Mouse (Mus musculus) midbrain, embryonic 14.5 days (tissue): ENCODE measurements around the gene Pi4kb. TPM values are rescaled to one million over a fixed set of nuclear protein-coding genes. Genes with fewer than 3 reads are reported as not detected.

ENCODE experiments used
- ATAC-seq: fragments of 200-750 bp; cut with Nextera tagmentation; 2 replicates; pipeline ENCODE4 v1.8.0; 2017; ENCODE audit warnings: moderate number of reproducible peaks, moderate library complexity; ENCODE audit not compliant: low FRiP score, low TSS enrichment
- DNase-seq: peaks from one replicate; pipeline ENCODE4 v3.0.0-alpha.2; 2015
- H3K27ac ChIP-seq: fragments of 300-500 bp; sonication (generic); replicated peaks from 2 replicates; pipeline ENCODE4 v1.5.1; 2014; ENCODE audit warnings: mild to moderate bottlenecking, low read depth, low read length, moderate library complexity
- H3K27me3 ChIP-seq: fragments of 300-500 bp; sonication (generic); 2 replicates; pipeline ENCODE4 v1.6.1; 2014; ENCODE audit warnings: low read length, control low read depth, mixed read lengths; ENCODE audit not compliant: control insufficient read depth, insufficient read depth
- H3K36me3 ChIP-seq: fragments of 300-500 bp; sonication (generic); 2 replicates; pipeline ENCODE4 v1.6.1; 2014; ENCODE audit warnings: low read length, control low read depth; ENCODE audit not compliant: control insufficient read depth, insufficient read depth
- H3K4me1 ChIP-seq: fragments of 300-500 bp; sonication (generic); 2 replicates; pipeline ENCODE4 v1.6.1; 2014; ENCODE audit warnings: mild to moderate bottlenecking, antibody characterized with exemption, low read length, control low read depth; ENCODE audit not compliant: control insufficient read depth, insufficient read depth
- H3K4me2 ChIP-seq: fragments of 300-500 bp; sonication (generic); 2 replicates; pipeline ENCODE4 v1.6.1; 2014; ENCODE audit warnings: mild to moderate bottlenecking, low read length, moderate library complexity
- H3K4me3 ChIP-seq: fragments of 300-500 bp; sonication (generic); replicated peaks from 2 replicates; pipeline ENCODE4 v1.5.1; 2014; ENCODE audit warnings: low read depth, low read length
- H3K9ac ChIP-seq: fragments of 300-500 bp; sonication (generic); replicated peaks from 2 replicates; pipeline ENCODE4 v1.6.1; 2014; ENCODE audit warnings: mild to moderate bottlenecking, low read length, moderate library complexity
- H3K9me3 ChIP-seq: fragments of 300-500 bp; sonication (generic); 2 replicates; pipeline ENCODE4 v1.6.1; 2016; ENCODE audit warnings: low read length, control low read depth, mixed read lengths; ENCODE audit not compliant: control insufficient read depth
- WGBS: fragments of 180-500 bp; shearing (Covaris S2); extraction: QIAGEN DNeasy Blood & Tissue Kit; methylation state at CpG from one replicate; pipeline ENCODE4 v1.1.7; 2014; 5-methylcytosine and 5-hydroxymethylcytosine counted together
- polyA plus RNA-seq: library from polyadenylated mRNA; unstranded; fragments of >200 nt; fragmentation: Nextera tagmentation; extraction: Ambion mirVana; gene quantifications from 2 replicates; pipeline ENCODE4 v1.2.1, GENCODE M21; 2014

Pi4kb gene
- polyA plus RNA-seq, 1 experiment from 2014 or later: 28.7 TPM

DNA sequence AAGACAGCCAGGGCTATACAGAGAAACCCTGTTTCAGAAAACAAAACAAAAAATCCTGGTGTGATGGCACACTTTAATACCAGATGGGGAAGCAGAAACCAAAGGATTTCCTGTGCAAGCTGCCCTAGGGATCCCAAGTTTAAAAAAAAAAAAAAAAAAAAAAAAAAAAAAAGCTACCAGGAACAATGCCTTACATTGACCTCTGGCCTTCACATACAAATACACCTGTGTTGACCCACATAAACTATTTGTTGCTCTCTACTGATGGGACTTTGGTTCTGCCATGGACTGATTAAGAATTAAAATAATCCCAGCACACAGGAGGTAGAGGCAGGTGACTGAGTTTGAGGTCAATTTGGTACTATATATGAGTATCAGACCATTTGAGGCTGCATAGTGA lies 28.7 kb downstream of the Pi4kb start:
- no peak for DNase-seq
- no peaks in the 10 kb centered on the region for H3K9me3 ChIP-seq
- H3K9ac ChIP-seq: no peak overlapping the region
- H3K27ac ChIP-seq: no peak overlapping the region
- no peaks in the 10 kb centered on the region for H3K27me3 ChIP-seq
- no peaks in the 10 kb centered on the region for H3K4me1 ChIP-seq
- no peak for ATAC-seq
- no peak overlapping the region for H3K4me2 ChIP-seq
- H3K36me3 ChIP-seq: peaks cover 95% of the 10 kb centered on the region
- H3K4me3 ChIP-seq: no peak overlapping the region

DNA sequence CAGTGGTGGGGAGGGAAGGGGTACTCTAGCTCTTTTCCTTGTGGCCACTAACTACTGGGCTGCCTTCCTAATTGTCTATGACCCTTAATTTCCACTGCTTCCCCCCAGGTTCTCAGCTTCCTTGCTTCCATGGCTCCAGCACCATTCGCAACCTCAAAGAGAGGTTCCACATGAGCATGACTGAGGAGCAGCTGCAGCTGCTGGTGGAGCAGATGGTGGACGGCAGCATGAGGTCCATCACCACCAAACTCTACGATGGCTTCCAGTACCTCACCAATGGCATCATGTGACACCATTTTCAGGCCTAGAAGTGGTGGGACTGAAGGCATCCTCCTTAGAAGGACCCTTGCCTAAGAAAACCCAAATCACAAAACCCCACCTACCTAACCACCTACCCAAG lies 31.1 kb downstream of the Pi4kb start:
- no peak overlapping the region for H3K4me3 ChIP-seq
- H3K9me3 ChIP-seq: no peaks in the 10 kb centered on the region
- no peak overlapping the region for H3K27ac ChIP-seq
- ATAC-seq (no peak), DNase-seq (no peak)
- WGBS: 93% methylated on average over 3 of the region's 3 CpGs
- no peak overlapping the region for H3K4me2 ChIP-seq
- H3K4me1 ChIP-seq: no peaks in the 10 kb centered on the region
- peaks cover 96% of the 10 kb centered on the region for H3K36me3 ChIP-seq
- H3K27me3 ChIP-seq: no peaks in the 10 kb centered on the region
- H3K9ac ChIP-seq: no peak overlapping the region

DNA sequence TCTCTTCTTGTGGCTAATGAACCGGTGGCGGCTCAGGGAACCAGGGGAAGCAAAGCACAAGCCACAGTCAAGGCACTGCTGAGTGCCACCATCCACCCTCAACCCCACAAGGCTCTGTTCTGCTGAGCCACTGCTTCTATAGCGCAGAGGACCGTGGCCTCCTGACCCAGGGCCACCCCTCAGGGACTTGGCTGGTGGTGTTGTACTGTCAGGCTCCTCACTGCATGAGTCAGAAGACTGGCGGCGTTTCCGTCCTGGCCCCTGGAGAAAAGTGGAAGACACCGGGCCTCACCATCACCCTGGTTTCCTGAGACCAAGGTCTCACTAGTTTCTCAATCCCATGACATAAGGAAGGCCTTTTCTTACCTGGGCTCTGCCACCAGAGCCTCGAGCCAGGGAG lies 33.2 kb downstream of the Pi4kb start:
- DNase-seq (no peak), ATAC-seq (no peak)
- H3K27me3 ChIP-seq: no peaks in the 10 kb centered on the region
- 89% methylated on average over 9 of the region's 9 CpGs for WGBS
- no peak overlapping the region for H3K4me2 ChIP-seq
- no peaks in the 10 kb centered on the region for H3K9me3 ChIP-seq
- H3K36me3 ChIP-seq: peaks cover 95% of the 10 kb centered on the region
- no peak overlapping the region for H3K4me3 ChIP-seq
- H3K9ac ChIP-seq: no peak overlapping the region
- H3K27ac ChIP-seq: no peak overlapping the region
- no peaks in the 10 kb centered on the region for H3K4me1 ChIP-seq

DNA sequence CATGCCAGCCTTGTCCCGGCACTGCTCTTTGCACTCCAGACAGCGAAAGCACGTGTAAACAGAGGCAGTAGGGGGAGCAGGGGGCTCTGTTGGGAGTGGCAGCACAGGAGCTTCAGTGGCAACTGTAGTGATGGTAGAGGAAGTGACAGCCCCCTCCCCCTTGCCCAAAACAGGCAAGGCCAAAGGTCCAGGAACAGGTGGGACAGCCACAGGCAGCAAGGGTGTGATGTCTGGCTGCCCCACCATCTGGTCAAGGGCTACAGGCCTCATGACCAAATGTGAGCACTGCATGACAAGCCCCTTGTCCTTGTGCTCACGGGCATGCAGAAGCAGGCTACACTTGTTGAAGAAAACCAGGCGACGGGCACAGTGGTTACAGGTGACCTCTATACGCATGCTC lies 35.9 kb downstream of the Pi4kb start:
- Histone ChIP-seq H3K27me3 (no peaks in the 10 kb centered on the region), H3K9me3 (no peaks in the 10 kb centered on the region), H3K4me2 (no peak overlapping the region), H3K4me3 (no peak overlapping the region), H3K9ac (no peak overlapping the region), H3K4me1 (peaks cover 14% of the 10 kb centered on the region), H3K36me3 (peaks cover 70% of the 10 kb centered on the region), H3K27ac (no peak overlapping the region)
- DNase-seq (no peak), ATAC-seq (no peak)
- 92% methylated on average over 7 of the region's 7 CpGs for WGBS

DNA sequence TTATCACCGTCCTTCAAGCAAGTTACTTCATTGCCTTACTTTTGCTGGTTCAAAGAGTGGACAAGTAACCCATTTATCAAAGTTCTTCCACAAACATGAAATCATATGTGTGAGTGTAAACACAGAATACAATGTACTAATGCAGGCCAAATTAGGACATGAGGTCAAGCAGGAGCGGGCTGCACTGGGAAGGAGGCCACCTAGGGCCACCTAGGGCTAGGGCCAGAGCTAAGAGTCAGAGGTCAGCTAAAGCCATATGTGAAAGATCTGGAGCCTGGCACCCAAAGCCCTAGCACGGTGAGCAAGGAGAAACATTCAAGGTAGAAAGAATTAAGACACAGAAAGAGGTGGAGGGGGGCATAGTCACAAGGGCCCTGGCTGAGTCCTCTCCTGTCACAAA lies 38.5 kb downstream of the Pi4kb start:
- H3K4me2 ChIP-seq: peak overlapping the region; percentile 97; the same call in 1 of the 2 replicates
- no peak overlapping the region for H3K4me3 ChIP-seq
- H3K27me3 ChIP-seq: no peaks in the 10 kb centered on the region
- no peak for ATAC-seq
- no peak for DNase-seq
- H3K9me3 ChIP-seq: no peaks in the 10 kb centered on the region
- 93% methylated on average over 3 of the region's 3 CpGs for WGBS
- H3K4me1 ChIP-seq: peaks cover 14% of the 10 kb centered on the region
- H3K36me3 ChIP-seq: peaks cover 46% of the 10 kb centered on the region
- no peak overlapping the region for H3K9ac ChIP-seq
- no peak overlapping the region for H3K27ac ChIP-seq

DNA sequence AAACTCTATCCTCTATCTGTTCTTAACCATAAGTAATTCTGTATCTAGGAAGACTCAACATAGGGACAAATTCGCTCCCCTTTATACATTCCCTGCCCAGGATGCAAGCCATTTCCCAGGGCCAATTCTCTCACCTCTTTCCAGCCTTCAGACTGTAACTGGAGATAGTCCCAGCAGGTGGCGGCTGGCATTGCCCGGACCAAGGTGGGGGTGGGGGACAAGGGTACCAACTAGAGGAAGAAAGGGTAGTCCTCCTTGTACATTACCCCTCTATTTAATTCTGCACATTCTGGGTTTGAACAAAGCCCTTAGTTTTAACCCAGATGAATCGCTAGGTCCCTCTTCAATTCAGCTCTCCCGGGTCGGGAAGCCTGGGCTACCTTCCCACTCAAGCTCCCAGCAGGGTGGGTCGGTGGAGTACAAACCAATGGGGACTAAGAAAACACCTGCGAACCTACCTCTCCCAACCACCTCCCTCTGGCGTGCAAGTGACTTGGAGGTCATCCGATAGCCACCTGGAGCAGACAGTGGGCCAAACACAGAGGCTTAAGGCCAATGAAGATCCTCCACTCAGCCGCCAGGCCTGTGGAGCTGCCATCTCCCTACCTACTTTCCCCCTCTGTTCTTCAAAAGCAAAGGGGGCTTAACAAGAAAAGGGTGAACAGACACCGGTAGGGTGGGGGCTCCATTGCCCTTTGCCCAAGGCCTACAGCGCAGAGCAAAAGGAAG lies 39.3 kb downstream of the Pi4kb start:
- DNase-seq: no peak

DNA sequence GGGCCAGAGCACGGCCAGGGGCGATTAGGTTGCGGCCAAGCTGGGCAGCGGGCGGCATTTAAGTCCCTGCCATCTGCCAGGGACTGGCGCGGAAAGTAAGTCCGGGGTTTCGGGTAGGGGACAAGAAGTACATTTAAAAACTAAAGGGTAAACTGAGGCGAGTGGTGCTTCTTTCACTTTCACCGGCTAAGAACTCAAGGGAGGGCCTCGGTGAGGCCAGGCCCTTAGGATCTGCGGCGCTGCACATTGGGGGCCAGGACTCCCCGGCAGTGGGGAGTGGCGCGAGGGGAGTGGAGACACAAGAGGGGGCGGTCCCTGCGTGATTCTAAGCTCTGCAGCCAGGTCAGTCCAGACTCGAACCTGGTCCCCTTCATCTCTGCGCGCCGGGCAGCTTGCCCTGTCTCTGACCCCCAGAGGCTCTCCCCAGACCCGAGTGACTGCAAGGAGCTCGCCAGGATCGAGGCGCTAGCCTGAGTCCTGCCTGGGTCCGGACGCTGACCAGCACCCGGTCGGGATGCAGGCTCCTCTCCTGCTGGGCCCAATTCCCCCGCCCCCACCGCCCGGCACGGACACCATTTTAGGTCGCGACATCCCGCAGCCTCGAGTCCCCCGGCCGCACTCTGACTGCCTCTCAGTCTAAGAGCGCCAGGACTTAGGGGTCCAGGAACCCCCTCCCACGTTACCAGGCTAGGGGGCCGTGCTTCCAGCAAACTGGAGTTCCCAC lies 40.1 kb downstream of the Pi4kb start:
- ATAC-seq (peak; percentile 24), DNase-seq (peak; percentile 32)
- Histone ChIP-seq H3K9me3 (no peaks in the 10 kb centered on the region), H3K4me1 (peaks cover 14% of the 10 kb centered on the region), H3K27ac (peak overlapping the region; percentile 80), H3K9ac (peak overlapping the region; percentile 70), H3K4me2 (peak overlapping the region; percentile 97), H3K4me3 (peak overlapping the region; percentile 74), H3K36me3 (peaks cover 30% of the 10 kb centered on the region), H3K27me3 (no peaks in the 10 kb centered on the region)
- WGBS: under 1% methylated on average over 44 of the region's 44 CpGs

More for the DNA sequence above, 39.3 kb downstream of the Pi4kb start:
- Histone ChIP-seq H3K9ac (peak overlapping the region; percentile 70), H3K4me3 (peak overlapping the region; percentile 74), H3K36me3 (peaks cover 37% of the 10 kb centered on the region), H3K4me2 (peak overlapping the region; percentile 97), H3K27ac (no peak overlapping the region), H3K27me3 (no peaks in the 10 kb centered on the region), H3K9me3 (no peaks in the 10 kb centered on the region), H3K4me1 (peaks cover 14% of the 10 kb centered on the region)
- WGBS: 10% methylated on average over 13 of the region's 13 CpGs
- no peak for ATAC-seq

DNA sequence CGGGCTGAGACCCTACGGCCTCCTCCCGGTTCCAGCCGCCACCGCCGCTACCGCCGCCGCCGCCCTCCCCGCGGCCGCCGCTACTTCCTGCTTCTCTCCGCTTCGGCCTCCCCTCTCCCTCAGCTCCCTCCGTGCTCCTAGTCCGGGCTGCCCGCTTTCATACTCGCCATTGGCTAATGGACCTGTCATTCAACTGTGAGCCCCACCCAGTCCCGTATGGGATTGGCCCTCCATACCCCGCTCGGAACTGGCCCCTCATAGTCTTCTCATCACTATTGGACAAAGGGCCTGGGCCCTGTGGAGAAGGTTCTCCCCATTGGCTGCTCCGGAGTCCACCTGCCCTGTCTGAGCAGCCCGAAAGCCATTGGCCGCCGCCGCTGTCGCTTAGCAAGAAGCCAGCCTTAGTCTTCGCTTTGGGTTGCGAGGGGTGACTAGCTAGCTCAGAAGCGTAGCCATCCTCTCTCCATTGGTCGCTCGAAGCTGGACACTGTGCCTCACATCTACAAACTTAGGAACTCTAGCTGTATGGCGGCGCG lies 40.9 kb downstream of the Pi4kb start, which contains the start of gene Zfp687:
TSS of gene Zfp687 (minus strand) at position 112 of the 536 bp plus-strand sequence.
- Histone ChIP-seq H3K27ac (peak within 1 kb of the TSS; percentile 94), H3K9me3 (no peaks in the 10 kb centered on the region), H3K36me3 (peaks cover 22% of the 10 kb centered on the region), H3K4me2 (peak within 1 kb of the TSS; percentile 97), H3K4me1 (peaks cover 14% of the 10 kb centered on the region), H3K9ac (peak within 1 kb of the TSS; percentile 70), H3K4me3 (peak within 1 kb of the TSS; percentile 74), H3K27me3 (no peaks in the 10 kb centered on the region)
- WGBS: under 1% methylated on average over 37 of the region's 37 CpGs
- DNase-seq (peak; percentile 98), ATAC-seq (peak; percentile 99)
